Mouse (Mus musculus) hindbrain, embryonic 10.5 days (tissue): Measurements from ENCODE around the gene Gabbr2. TPM values are rescaled to one million over a fixed set of nuclear protein-coding genes. Genes with fewer than 3 reads are reported as not detected.

Experiments
- DNase-seq: peaks from one replicate; pipeline ENCODE4 v3.0.0-alpha.2; 2017; ENCODE audit warnings: low spot score
- H3K27ac ChIP-seq: fragments of 300-500 bp; sonication (generic); 2 replicates; pipeline ENCODE4 v1.5.1; 2016; ENCODE audit warnings: mild to moderate bottlenecking, moderate library complexity
- H3K27me3 ChIP-seq: fragments of 300-500 bp; sonication (generic); 2 replicates; pipeline ENCODE4 v1.6.1; 2016; ENCODE audit warnings: mild to moderate bottlenecking; ENCODE audit not compliant: poor library complexity, insufficient read depth, severe bottlenecking
- H3K36me3 ChIP-seq: fragments of 300-500 bp; sonication (generic); 2 replicates; pipeline ENCODE4 v1.6.1; 2016; ENCODE audit warnings: mild to moderate bottlenecking, moderate library complexity
- H3K4me1 ChIP-seq: fragments of 300-500 bp; sonication (generic); replicated peaks from 2 replicates; pipeline ENCODE4 v1.6.1; 2016; ENCODE audit warnings: mild to moderate bottlenecking
- H3K4me3 ChIP-seq: fragments of 300-500 bp; sonication (generic); 2 replicates; pipeline ENCODE4 v1.5.1; 2016; ENCODE audit warnings: mild to moderate bottlenecking, moderate library complexity
- H3K9me3 ChIP-seq: fragments of 300-500 bp; sonication (generic); 2 replicates; pipeline ENCODE4 v1.6.1; 2016; ENCODE audit warnings: mild to moderate bottlenecking, moderate library complexity
- WGBS: fragments of 180-500 bp; shearing (Covaris S2); methylation state at CpG from one replicate; pipeline ENCODE4 v1.1.7; 2016; 5-methylcytosine and 5-hydroxymethylcytosine counted together
- polyA plus RNA-seq: library from polyadenylated mRNA; unstranded; fragments of >200 nt; fragmentation: Nextera tagmentation; extraction: Ambion mirVana; gene quantifications from 2 replicates; pipeline ENCODE4 v1.2.1, GENCODE M21; 2016

The Gabbr2 gene
- polyA plus RNA-seq, 1 experiment from 2014 or later, result 0.27 TPM

DNA sequence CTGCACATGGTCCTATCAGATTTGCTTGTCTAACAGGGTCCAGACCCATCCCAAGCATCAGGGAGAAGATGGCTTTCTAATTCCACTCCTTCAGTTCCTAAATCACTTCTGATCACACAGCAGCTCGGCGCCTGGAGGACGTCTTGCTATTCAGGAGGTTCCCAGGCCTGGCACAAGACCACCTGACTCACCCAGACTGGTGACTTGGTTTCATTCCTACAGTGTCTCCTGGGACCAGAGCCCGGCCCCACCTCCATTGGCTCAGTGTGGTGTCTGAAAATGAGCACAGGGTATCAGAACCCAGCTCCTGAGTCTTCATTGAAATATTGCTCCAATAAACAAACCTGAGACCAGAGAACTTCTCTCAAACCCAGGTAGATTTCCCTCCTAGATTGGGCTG lies 9.6 kb downstream of the Gabbr2 start:
- 92% methylated on average over 4 of the region's 4 CpGs for WGBS
- Histone ChIP-seq H3K27ac (no peak overlapping the region), H3K36me3 (no peaks in the 10 kb centered on the region), H3K4me1 (peaks cover 3% of the 10 kb centered on the region; the same call in 1 of the 2 replicates), H3K27me3 (no peaks in the 10 kb centered on the region), H3K4me3 (no peak overlapping the region), H3K9me3 (no peaks in the 10 kb centered on the region)
- DNase-seq, result no peak

GRCm38 (mm10) chr4:46978371-46978770 lies 13.3 kb downstream of the Gabbr2 start:
- Histone ChIP-seq H3K4me1 (peaks cover 6% of the 10 kb centered on the region; the same call in 1 of the 2 replicates), H3K36me3 (no peaks in the 10 kb centered on the region), H3K27me3 (no peaks in the 10 kb centered on the region), H3K4me3 (no peak overlapping the region), H3K9me3 (no peaks in the 10 kb centered on the region), H3K27ac (no peak overlapping the region)
- no peak for DNase-seq
- whole genome bisulfite sequencing, result 90% methylated on average over 6 of the region's 6 CpGs

DNA sequence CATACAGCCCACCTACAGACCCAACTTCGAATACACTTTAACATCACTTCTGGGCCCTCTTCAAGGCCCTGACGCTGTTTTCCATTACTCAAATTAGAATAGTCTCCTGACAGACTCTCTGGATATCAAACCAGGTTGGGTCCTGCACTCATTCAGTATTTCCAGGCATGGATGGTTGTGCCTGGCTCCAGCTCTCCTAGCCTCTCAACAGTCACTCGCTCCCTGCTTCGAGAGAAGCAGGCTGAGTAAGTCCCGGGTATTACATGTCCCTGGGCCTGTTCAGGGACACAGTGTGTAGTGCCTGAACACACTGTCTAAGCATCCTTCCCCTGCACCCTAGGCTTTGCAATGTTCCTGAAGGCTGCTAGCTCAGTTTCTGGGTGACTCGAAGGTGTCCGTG lies 14.5 kb downstream of the Gabbr2 start:
- DNase-seq, result no peak
- 91% methylated on average over 7 of the region's 7 CpGs for WGBS
- Histone ChIP-seq H3K9me3 (no peaks in the 10 kb centered on the region), H3K4me3 (no peak overlapping the region), H3K4me1 (peaks cover 6% of the 10 kb centered on the region; the same call in 1 of the 2 replicates), H3K27me3 (no peaks in the 10 kb centered on the region), H3K36me3 (no peaks in the 10 kb centered on the region), H3K27ac (no peak overlapping the region)

- no peaks in the 10 kb centered on the region for H3K9me3 ChIP-seq
- WGBS, result 79% methylated on average over 11 of the region's 11 CpGs
- H3K27ac ChIP-seq, result no peak overlapping the region
- H3K27me3 ChIP-seq, result no peaks in the 10 kb centered on the region
- H3K36me3 ChIP-seq, result no peaks in the 10 kb centered on the region
- no peak overlapping the region for H3K4me3 ChIP-seq
- no peak for DNase-seq
- peaks cover 6% of the 10 kb centered on the region; the same call in 1 of the 2 replicates for H3K4me1 ChIP-seq
These were observed 15.0 kb downstream of the Gabbr2 start for GRCm38 (mm10) chr4:46976671-46977071.

- Histone ChIP-seq H3K4me3 (no peak overlapping the region), H3K27ac (no peak overlapping the region), H3K9me3 (no peaks in the 10 kb centered on the region), H3K27me3 (no peaks in the 10 kb centered on the region), H3K36me3 (no peaks in the 10 kb centered on the region), H3K4me1 (peaks cover 6% of the 10 kb centered on the region; the same call in 1 of the 2 replicates)
- WGBS, result 85% methylated on average over 10 of the region's 10 CpGs
- no peak for DNase-seq
These were observed 18.4 kb downstream of the Gabbr2 start for GRCm38 (mm10) chr4:46973322-46973721.

- no peak overlapping the region for H3K27ac ChIP-seq
- H3K9me3 ChIP-seq, result peaks cover 6% of the 10 kb centered on the region; the same call in 1 of the 2 replicates
- no peaks in the 10 kb centered on the region for H3K27me3 ChIP-seq
- WGBS, result 93% methylated on average over 10 of the region's 10 CpGs
- no peaks in the 10 kb centered on the region for H3K4me1 ChIP-seq
- H3K4me3 ChIP-seq, result no peak overlapping the region
- no peaks in the 10 kb centered on the region for H3K36me3 ChIP-seq
- no peak for DNase-seq
These were observed 23.7 kb downstream of the Gabbr2 start for GRCm38 (mm10) chr4:46967981-46968380.

GRCm38 (mm10) chr4:46966551-46966950 lies 25.1 kb downstream of the Gabbr2 start:
- H3K36me3 ChIP-seq, result no peaks in the 10 kb centered on the region
- H3K9me3 ChIP-seq, result peaks cover 6% of the 10 kb centered on the region; the same call in 1 of the 2 replicates
- H3K4me3 ChIP-seq, result no peak overlapping the region
- no peaks in the 10 kb centered on the region for H3K4me1 ChIP-seq
- H3K27me3 ChIP-seq, result no peaks in the 10 kb centered on the region
- H3K27ac ChIP-seq, result no peak overlapping the region
- DNase-seq, result no peak

GRCm38 (mm10) chr4:46961403-46961802 lies 30.3 kb downstream of the Gabbr2 start:
- peaks cover 6% of the 10 kb centered on the region; the same call in 1 of the 2 replicates for H3K9me3 ChIP-seq
- no peaks in the 10 kb centered on the region for H3K36me3 ChIP-seq
- 0 out of 2 replicates have a peak, but pooled peaks cover 5% of the 10 kb centered on the region for H3K4me1 ChIP-seq
- H3K27me3 ChIP-seq, result no peaks in the 10 kb centered on the region
- no peak overlapping the region for H3K27ac ChIP-seq
- WGBS, result 86% methylated on average over 2 of the region's 2 CpGs
- DNase-seq, result no peak
- no peak overlapping the region for H3K4me3 ChIP-seq

- no peaks in the 10 kb centered on the region for H3K36me3 ChIP-seq
- DNase-seq, result no peak
- 87% methylated on average over 10 of the region's 10 CpGs for WGBS
- H3K27me3 ChIP-seq, result no peaks in the 10 kb centered on the region
- H3K27ac ChIP-seq, result no peak overlapping the region
- H3K9me3 ChIP-seq, result peaks cover 3% of the 10 kb centered on the region; the same call in 1 of the 2 replicates
- no peak overlapping the region for H3K4me3 ChIP-seq
- H3K4me1 ChIP-seq, result 0 out of 2 replicates have a peak, but pooled peaks cover 5% of the 10 kb centered on the region
These were observed 31.5 kb downstream of the Gabbr2 start for GRCm38 (mm10) chr4:46960208-46960607.

- DNase-seq, result no peak
- WGBS, result 94% methylated on average over 6 of the region's 6 CpGs
- no peaks in the 10 kb centered on the region for H3K9me3 ChIP-seq
- no peak overlapping the region for H3K4me3 ChIP-seq
- H3K27ac ChIP-seq, result no peak overlapping the region
- no peaks in the 10 kb centered on the region for H3K27me3 ChIP-seq
- H3K4me1 ChIP-seq, result 0 out of 2 replicates have a peak, but pooled peaks cover 5% of the 10 kb centered on the region
- no peaks in the 10 kb centered on the region for H3K36me3 ChIP-seq
These were observed 31.9 kb downstream of the Gabbr2 start for GRCm38 (mm10) chr4:46959776-46960175.

DNA sequence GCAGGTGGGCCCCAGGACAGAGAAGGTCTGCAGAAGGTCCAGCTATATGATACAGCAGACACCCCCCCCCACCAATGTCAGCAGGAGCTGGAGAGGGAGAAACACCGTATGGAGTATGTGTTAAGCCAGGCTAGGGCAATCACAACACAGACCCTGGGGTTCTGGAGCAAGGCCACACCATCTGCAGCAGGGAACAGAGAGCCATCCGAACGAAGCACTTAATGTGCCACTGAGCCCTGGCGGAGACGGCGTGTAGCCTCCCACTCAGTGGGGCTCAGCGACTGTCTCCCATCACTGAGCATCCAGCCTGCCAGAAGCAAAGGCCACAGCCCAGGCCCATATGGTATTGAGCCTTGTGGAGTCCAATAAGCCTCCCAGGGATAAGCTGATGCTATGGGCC lies 33.7 kb downstream of the Gabbr2 start:
- H3K36me3 ChIP-seq, result no peaks in the 10 kb centered on the region
- 92% methylated on average over 7 of the region's 7 CpGs for WGBS
- DNase-seq, result no peak
- no peaks in the 10 kb centered on the region for H3K27me3 ChIP-seq
- no peak overlapping the region for H3K27ac ChIP-seq
- no peak overlapping the region for H3K4me3 ChIP-seq
- no peaks in the 10 kb centered on the region for H3K9me3 ChIP-seq
- H3K4me1 ChIP-seq, result 0 out of 2 replicates have a peak, but pooled peaks cover 5% of the 10 kb centered on the region

- Histone ChIP-seq H3K27ac (no peak overlapping the region), H3K4me1 (0 out of 2 replicates have a peak, but pooled peaks cover 5% of the 10 kb centered on the region), H3K4me3 (no peak overlapping the region), H3K9me3 (no peaks in the 10 kb centered on the region), H3K27me3 (no peaks in the 10 kb centered on the region), H3K36me3 (no peaks in the 10 kb centered on the region)
- no peak for DNase-seq
- 71% methylated on average over 4 of the region's 4 CpGs for WGBS
These were observed 34.7 kb downstream of the Gabbr2 start for GRCm38 (mm10) chr4:46956966-46957365.

DNA sequence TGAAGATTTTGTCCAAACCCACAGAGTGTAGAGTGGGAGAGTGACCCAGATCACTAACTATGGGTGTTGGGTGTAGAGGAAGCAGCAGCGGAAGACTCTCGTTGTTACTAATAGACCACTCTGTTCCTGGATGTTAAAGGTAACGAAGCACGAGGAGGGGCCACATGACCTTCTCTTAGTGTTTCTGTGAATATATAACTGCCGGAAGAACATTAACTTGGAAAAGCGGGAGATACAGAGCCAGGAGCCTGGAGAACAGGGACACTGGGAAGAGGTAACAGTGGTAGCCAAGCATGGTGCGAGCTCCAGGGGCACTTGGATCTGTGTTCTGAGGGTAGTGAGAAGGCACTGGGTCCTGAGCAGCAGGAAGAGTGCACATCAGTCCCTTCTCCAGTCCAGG lies 38.7 kb downstream of the Gabbr2 start:
- H3K36me3 ChIP-seq, result no peaks in the 10 kb centered on the region

DNA sequence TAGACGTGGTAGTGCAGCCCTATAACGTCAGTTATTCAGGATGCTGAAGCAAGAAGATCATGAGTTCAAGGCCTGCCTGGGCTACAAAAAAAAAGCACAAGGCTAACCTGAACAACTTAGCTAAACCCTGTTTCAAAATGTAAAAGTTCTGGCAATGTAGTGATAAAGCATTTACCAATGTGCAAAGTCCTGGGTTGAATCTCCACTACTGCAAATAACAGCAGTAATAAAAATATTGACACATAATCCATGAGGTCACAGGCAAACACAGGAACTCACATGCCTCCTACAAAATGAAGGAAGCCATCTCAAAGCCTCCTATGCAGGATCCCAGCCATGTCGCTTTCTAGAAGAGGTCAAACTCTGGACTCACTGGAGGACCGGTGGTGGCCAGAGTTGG lies 39.1 kb downstream of the Gabbr2 start:
- H3K4me1 ChIP-seq, result 0 out of 2 replicates have a peak, but pooled peaks cover 5% of the 10 kb centered on the region
- H3K27ac ChIP-seq, result no peak overlapping the region
- 89% methylated on average over 4 of the region's 4 CpGs for whole genome bisulfite sequencing
- no peak for DNase-seq
- no peaks in the 10 kb centered on the region for H3K27me3 ChIP-seq
- no peaks in the 10 kb centered on the region for H3K36me3 ChIP-seq
- no peak overlapping the region for H3K4me3 ChIP-seq
- no peaks in the 10 kb centered on the region for H3K9me3 ChIP-seq

More for the DNA sequence above, 38.7 kb downstream of the Gabbr2 start:
- Histone ChIP-seq H3K27ac (no peak overlapping the region), H3K4me1 (0 out of 2 replicates have a peak, but pooled peaks cover 5% of the 10 kb centered on the region), H3K9me3 (no peaks in the 10 kb centered on the region), H3K27me3 (no peaks in the 10 kb centered on the region), H3K4me3 (no peak overlapping the region)
- 91% methylated on average over 7 of the region's 7 CpGs for WGBS
- no peak for DNase-seq
